Mouse (Mus musculus) liver, postnatal 0 days (tissue): ENCODE data around the gene As3mt.

Experiments
- CTCF ChIP-seq: sonication (generic); IDR thresholded peaks from 2 replicates; pipeline ENCODE4 v1.5.1; 2016; ENCODE audit warnings: antibody characterized with exemption, low read depth
- EP300 ChIP-seq: IDR thresholded peaks from 2 replicates; pipeline ENCODE4 v1.6.1; 2016; ENCODE audit warnings: antibody characterized with exemption, low read depth, mild to moderate bottlenecking

- no peak for TF ChIP-seq CTCF
- TF ChIP-seq EP300, result no peak
Measured at GRCm38 (mm10) chr19:46761971-46762290, 54.7 kb downstream of the As3mt start.
